Mouse (Mus musculus): ENCODE measurements around the gene Rdh5. TPM values are rescaled to one million over a fixed set of nuclear protein-coding genes. Genes with fewer than 3 reads are reported as not detected.

Rdh5 gene
- polyA plus RNA-seq, 1 experiment = 12.7 TPM

DNA sequence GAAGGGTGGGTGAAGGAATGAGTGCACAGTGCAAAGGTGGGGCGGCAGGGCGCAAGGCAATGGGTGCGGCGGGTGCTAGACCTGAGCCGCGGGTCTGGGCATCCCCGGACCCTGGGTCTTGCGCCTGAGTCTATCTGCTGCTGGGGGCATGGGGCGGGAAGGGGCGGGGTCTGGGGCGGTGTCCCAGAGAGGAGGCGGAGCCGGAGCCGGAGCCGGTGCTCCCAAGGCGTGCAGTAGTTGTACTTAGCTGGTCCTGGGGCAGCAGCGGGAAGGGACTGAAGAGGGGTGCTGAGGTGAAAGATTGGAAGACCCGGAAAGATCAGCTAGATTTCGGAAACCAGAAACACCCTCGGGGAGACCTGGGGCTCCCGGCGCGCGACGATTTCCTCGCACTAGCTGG is 10.9 kb upstream of the Rdh5 start, which contains the start of gene Itga7:
TSS of gene Itga7 (plus strand) at position 245 of the 400 bp plus-strand sequence.
- TF ChIP-seq POLR2A (IDR thresholded peaks at IDR 0.05; ENCODE audit: extremely low read depth, insufficient read depth, low read length) = 0 out of 2 replicates have a peak, but pooled peaks have one; percentile 19
- TF ChIP-seq CTCF (IDR thresholded peaks at IDR 0.05; ENCODE audit: extremely low read depth, insufficient read depth, low read length) = no peak
- no peak within 1 kb of the TSS for H3K27ac ChIP-seq (ENCODE audit: insufficient read depth, low read length)

DNA sequence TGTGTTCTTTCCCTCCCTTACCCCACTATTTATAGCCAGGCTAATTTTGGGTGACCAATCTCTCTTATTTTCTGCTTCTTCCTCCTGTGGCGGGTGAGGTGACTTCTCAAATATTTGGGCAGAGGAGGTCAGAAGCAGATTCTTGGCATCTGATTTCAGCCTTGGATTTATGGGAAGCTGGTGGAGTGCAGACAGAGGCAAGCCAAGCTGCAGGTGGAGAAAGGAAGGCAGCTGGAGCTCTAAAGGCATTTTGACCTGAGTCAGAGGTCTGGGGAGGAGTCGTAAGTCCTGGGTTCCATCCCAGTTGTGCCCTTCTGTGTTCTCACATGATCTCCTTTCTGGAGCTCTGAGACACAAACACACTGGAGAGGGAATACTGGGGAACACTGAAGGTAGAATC is 8.8 kb upstream of the Rdh5 start:
- no peak for TF ChIP-seq POLR2A (IDR thresholded peaks at IDR 0.05; ENCODE audit: extremely low read depth, insufficient read depth, low read length)
- no peak for TF ChIP-seq CTCF (IDR thresholded peaks at IDR 0.05; ENCODE audit: extremely low read depth, insufficient read depth, low read length)
- Histone ChIP-seq H3K4me3 (ENCODE audit: insufficient read depth, low read length) (no peak overlapping the region), H3K4me1 (ENCODE audit: control insufficient read depth, insufficient read depth, low read length) (0 out of 2 replicates have a peak, but pooled peaks cover 1% of the 10 kb centered on the region), H3K27ac (ENCODE audit: insufficient read depth, low read length) (no peak overlapping the region)

More for the DNA sequence above, 10.9 kb upstream of the Rdh5 start, which contains the start of gene Itga7:
- Histone ChIP-seq H3K4me3 (ENCODE audit: insufficient read depth, low read length) (peak within 1 kb of the TSS; percentile 32), H3K4me1 (ENCODE audit: control insufficient read depth, insufficient read depth, low read length) (no peaks in the 10 kb centered on the region)

DNA sequence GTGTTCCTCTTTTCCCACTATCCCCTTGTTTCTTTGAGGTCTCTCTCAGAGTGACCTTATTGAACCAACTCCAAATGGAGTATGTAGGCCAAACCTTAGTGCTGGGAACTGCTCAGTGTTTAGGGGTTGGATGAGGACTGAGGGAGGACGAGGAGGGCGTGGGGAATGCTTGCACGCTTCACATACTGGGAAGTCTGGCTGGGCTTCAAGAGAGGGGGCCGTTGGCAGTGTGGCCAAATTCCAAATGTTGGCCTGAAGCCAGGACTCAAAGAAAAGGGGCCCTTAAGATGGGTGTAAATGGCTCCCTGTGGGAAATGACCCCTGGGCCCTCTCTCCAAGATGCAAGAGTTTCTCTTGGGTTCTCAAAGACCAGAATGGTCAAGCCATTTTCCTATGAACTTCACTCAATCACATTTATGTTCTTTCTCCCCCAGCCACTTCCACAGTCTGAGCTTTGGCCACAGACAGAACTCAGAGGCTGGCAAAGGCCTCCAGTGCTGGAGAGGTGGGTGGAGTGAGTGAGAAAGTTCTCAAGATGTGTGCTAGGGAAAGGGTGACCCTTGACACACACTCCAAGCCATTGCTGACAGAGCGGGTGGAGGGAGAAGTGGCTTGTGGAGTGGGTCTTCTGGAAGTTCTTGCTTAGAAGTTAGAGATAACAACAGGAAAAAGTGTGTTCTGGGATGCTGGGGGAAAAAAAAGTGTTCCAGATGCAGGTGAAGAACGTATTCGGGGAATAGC is 7.1 kb upstream of the Rdh5 start:
- no peak overlapping the region for H3K4me3 ChIP-seq (ENCODE audit: insufficient read depth, low read length)
- no peak for TF ChIP-seq CTCF (IDR thresholded peaks at IDR 0.05; ENCODE audit: extremely low read depth, insufficient read depth, low read length)
- no peak for TF ChIP-seq POLR2A (IDR thresholded peaks at IDR 0.05; ENCODE audit: extremely low read depth, insufficient read depth, low read length)

DNA sequence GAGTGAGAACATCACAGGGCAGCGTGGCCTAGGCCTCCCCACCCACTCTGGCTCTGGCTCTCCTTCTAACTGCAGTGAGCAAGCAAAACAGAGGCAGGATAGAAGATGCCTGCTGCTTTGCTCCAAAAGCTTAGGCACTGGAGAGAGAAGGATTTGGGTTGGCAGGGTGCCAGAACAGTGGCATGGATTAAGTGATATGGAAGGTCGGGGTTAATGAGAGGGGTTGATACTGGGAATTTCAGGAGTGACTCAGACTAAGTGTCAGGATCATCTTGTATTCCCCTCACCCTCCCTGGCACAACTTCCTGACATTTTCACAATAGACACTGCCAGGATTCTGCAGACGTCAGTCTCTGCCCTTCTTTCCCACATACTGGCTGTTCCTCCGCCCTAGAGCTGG is 5.7 kb upstream of the Rdh5 start:
- TF ChIP-seq POLR2A (IDR thresholded peaks at IDR 0.05; ENCODE audit: extremely low read depth, insufficient read depth, low read length) = no peak
- no peak for TF ChIP-seq CTCF (IDR thresholded peaks at IDR 0.05; ENCODE audit: extremely low read depth, insufficient read depth, low read length)
- peaks cover 5% of the 10 kb centered on the region; the same call in 1 of the 2 replicates for H3K4me1 ChIP-seq (ENCODE audit: control insufficient read depth, insufficient read depth, low read length)
- H3K27ac ChIP-seq (ENCODE audit: insufficient read depth, low read length) = no peak overlapping the region
- H3K4me3 ChIP-seq (ENCODE audit: insufficient read depth, low read length) = no peak overlapping the region

More for the DNA sequence above, 7.1 kb upstream of the Rdh5 start:
- H3K27ac ChIP-seq (ENCODE audit: insufficient read depth, low read length) = no peak overlapping the region
- 0 out of 2 replicates have a peak, but pooled peaks cover 1% of the 10 kb centered on the region for H3K4me1 ChIP-seq (ENCODE audit: control insufficient read depth, insufficient read depth, low read length)

DNA sequence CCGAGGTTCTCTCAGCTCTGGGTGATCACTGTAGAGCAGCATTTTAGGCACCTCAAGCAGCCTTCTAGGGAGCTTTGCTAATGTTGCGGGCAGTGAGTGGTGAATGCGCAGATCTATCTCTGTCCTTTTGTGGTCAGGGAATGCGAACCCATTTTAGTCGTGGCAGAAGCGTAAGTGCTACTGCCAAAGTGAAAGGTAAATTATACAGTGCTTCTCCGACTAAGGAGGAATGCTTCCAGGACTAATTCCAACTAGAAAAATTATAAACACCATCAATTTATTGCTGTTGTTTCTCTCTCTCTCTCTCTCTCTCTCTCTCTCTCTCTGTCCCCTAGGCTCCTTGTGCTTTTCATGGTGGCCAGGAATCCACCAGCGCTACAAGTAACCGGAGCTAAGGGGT is 1.2 kb upstream of the Rdh5 start, which contains the start of gene Bloc1s1:
TSS of gene Bloc1s1 (minus strand) at position 101 of the 400 bp plus-strand sequence.
- peaks cover 17% of the 10 kb centered on the region for H3K4me1 ChIP-seq (ENCODE audit: control insufficient read depth, insufficient read depth, low read length)
- peak within 1 kb of the TSS; percentile 94 for H3K27ac ChIP-seq (ENCODE audit: insufficient read depth, low read length)

DNA sequence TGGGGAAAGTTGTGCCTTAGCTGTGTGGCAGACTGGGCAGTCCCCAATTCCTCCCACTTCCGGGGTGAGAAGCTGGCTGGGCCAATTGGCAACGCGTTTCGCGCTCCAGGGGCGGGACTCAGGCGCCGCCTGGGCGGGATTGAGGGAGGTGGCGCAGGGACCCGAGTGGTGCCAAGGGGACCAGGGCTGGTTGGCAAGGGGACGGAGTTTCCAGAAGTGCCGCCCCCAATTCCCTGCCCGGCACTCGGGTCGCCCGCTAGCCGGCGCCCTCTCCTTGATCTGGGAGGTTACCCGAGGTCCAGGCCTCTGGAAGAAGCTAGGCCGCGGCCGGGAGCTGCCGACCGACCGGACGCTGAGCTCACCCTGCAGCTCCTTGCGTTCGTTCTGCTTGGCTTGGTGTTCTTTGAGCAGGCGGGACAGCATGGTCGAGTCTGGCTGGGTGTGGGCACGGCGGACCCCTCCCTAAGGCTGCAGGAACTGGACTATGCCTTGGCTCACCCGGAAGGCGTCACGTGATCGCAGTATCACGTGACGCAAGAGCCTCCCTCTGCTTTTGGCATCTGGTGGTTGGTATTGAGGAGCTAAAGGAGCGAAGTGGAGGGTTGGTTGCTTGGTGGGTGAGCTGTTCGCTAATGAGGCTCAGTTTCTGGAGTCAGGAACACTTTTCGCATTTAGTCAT is 464 bp upstream of the Rdh5 start:
- no peak for TF ChIP-seq CTCF (IDR thresholded peaks at IDR 0.05; ENCODE audit: extremely low read depth, insufficient read depth, low read length)
- peak; percentile 93 for TF ChIP-seq POLR2A (IDR thresholded peaks at IDR 0.05; ENCODE audit: extremely low read depth, insufficient read depth, low read length)
- Histone ChIP-seq H3K4me3 (ENCODE audit: insufficient read depth, low read length) (peak overlapping the region; percentile 46), H3K27ac (ENCODE audit: insufficient read depth, low read length) (peak overlapping the region; percentile 94), H3K4me1 (ENCODE audit: control insufficient read depth, insufficient read depth, low read length) (peaks cover 19% of the 10 kb centered on the region)

More for the DNA sequence above, 1.2 kb upstream of the Rdh5 start, which contains the start of gene Bloc1s1:
- TF ChIP-seq CTCF (IDR thresholded peaks at IDR 0.05; ENCODE audit: extremely low read depth, insufficient read depth, low read length) (no peak), POLR2A (IDR thresholded peaks at IDR 0.05; ENCODE audit: extremely low read depth, insufficient read depth, low read length) (no peak)
- peak within 1 kb of the TSS; percentile 46 for H3K4me3 ChIP-seq (ENCODE audit: insufficient read depth, low read length)

DNA sequence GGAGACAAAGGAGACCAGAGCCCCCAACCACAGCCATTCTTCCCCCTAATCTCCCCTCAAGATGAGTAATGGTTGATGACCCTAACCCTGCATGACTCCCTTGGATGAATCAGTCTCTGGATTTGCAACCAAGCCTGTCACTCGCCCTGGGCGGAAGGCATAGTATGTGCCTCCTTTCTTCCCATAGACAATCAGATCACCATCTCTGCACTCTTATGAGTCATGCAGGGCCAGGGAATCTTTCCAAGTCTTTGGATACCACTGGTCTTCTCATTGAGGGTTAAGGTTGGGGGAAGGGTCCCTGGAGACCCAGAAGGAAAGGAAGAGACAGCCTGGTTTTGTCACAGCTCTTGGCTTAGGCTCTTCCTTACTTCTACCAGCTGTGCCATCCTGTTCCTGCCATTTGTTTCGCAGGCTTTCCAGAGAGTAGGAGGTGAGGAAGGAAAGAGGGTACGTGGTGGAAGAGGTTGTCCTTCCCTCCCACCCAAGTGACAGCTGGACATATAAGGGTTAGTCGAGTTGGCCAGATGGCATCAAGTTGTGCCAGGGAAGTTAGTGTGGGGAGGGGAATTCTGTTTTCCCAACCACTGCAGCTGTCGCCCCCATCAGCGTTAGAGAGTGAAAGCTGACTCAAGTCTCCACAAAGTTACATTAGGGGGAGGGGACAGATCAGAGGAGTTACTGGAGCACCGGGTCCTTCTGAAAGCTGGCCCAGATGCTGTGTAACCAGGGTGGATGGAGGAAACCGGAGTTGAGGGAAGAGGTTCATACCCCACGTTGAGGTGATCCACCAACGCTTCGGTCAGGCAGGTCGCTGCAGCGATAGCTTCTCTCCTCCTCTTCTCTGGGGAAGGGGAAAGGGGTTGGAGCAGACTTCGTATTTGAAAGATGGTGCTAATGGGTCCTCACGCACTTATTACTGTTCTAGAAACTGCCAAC is 536 bp downstream of the Rdh5 start:
- H3K4me1 ChIP-seq (ENCODE audit: control insufficient read depth, insufficient read depth, low read length) = peaks cover 19% of the 10 kb centered on the region
- peak overlapping the region; percentile 46; the same call in 1 of the 2 replicates for H3K4me3 ChIP-seq (ENCODE audit: insufficient read depth, low read length)
- TF ChIP-seq POLR2A (IDR thresholded peaks at IDR 0.05; ENCODE audit: extremely low read depth, insufficient read depth, low read length) = no peak
- TF ChIP-seq CTCF (IDR thresholded peaks at IDR 0.05; ENCODE audit: extremely low read depth, insufficient read depth, low read length) = no peak
- H3K27ac ChIP-seq (ENCODE audit: insufficient read depth, low read length) = no peak overlapping the region

DNA sequence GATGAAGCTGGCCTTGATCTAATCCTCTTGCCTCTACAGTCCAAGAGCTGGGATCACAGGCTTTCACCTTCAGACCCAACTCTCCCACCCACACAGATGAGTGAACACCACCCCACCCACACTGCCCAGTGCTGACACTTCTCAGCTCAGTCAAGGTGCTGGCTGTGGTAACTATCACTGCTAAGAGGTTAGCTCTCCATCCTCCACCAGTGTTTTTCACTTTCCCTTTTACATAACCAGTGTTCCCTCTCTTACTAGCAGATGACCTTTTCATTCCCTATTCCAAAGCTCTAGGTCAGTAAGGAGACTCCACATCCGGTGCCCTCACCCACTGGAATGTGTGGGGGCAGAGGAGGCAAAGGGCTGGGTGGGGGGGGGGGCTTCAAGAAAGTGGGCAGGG is 1.4 kb downstream of the Rdh5 start:
- Histone ChIP-seq H3K4me1 (ENCODE audit: control insufficient read depth, insufficient read depth, low read length) (peaks cover 19% of the 10 kb centered on the region), H3K27ac (ENCODE audit: insufficient read depth, low read length) (no peak overlapping the region), H3K4me3 (ENCODE audit: insufficient read depth, low read length) (no peak overlapping the region)
- no peak for TF ChIP-seq POLR2A (IDR thresholded peaks at IDR 0.05; ENCODE audit: extremely low read depth, insufficient read depth, low read length)
- no peak for TF ChIP-seq CTCF (IDR thresholded peaks at IDR 0.05; ENCODE audit: extremely low read depth, insufficient read depth, low read length)

DNA sequence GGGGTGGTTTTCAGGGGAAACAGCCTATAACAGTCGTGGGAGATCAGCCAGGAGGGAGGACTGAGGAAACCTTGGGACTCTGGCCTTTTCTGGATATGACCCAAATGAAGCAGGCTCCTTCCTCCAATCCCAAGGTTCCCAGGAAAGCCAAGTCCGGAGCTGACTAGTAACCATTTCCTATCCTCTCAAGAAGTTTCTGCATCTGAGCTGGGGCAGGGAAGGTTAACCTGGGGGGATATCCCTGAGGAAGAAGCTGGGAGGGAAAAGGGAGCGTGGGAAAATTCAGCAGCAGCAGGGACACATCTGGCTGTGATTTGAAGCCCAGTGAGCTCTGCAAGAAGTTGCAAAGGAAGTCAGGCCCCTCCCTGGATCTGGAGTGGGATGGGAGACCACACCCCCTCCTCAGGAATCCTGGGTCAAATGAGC is 1.9 kb downstream of the Rdh5 start:
- H3K4me3 ChIP-seq (ENCODE audit: insufficient read depth, low read length) = no peak overlapping the region
- TF ChIP-seq CTCF (IDR thresholded peaks at IDR 0.05; ENCODE audit: extremely low read depth, insufficient read depth, low read length) (no peak), POLR2A (IDR thresholded peaks at IDR 0.05; ENCODE audit: extremely low read depth, insufficient read depth, low read length) (no peak)
- peaks cover 19% of the 10 kb centered on the region for H3K4me1 ChIP-seq (ENCODE audit: control insufficient read depth, insufficient read depth, low read length)
- H3K27ac ChIP-seq (ENCODE audit: insufficient read depth, low read length) = no peak overlapping the region
